Mouse (Mus musculus) cerebellum, adult 2 months (tissue): ENCODE measurements around the gene H2-T24. TPM values are rescaled to one million over a fixed set of nuclear protein-coding genes. Genes with fewer than 3 reads are reported as not detected.
"Not testable (repeated sequence)": the region's sequence is repeated elsewhere in the genome, so short reads cannot be mapped to it uniquely, and the experiment has no call there.

Experiments used
- DNase-seq, 2 experiments: peaks; one replicate each; pipeline ENCODE4 v3.0.0; 2021
- H3K27ac ChIP-seq: fragments of 200-500 bp; 2 replicates; pipeline ENCODE4 v1.5.1; 2012; ENCODE audit warnings: low read length, control low read depth, inconsistent platforms; ENCODE audit not compliant: insufficient read depth
- H3K27me3 ChIP-seq: fragments of 200-500 bp; 2 replicates; pipeline ENCODE4 v1.6.1; 2012; ENCODE audit warnings: inconsistent platforms, mild to moderate bottlenecking, low read length, moderate library complexity; ENCODE audit not compliant: control insufficient read depth, insufficient read depth
- H3K4me1 ChIP-seq: fragments of 200-500 bp; 2 replicates; pipeline ENCODE4 v1.6.1; 2011; ENCODE audit warnings: low read length; ENCODE audit not compliant: control insufficient read depth, insufficient read depth
- H3K4me3 ChIP-seq: fragments of 200-500 bp; replicated peaks from 2 replicates; pipeline ENCODE3; 2011; ENCODE audit warnings: mild to moderate bottlenecking, low read depth, low read length, control low read depth; ENCODE audit not compliant: insufficient read depth
- CTCF ChIP-seq: fragments of 200-500 bp; IDR thresholded peaks from 2 replicates; pipeline ENCODE4 v1.5.1; 2011; ENCODE audit warnings: low read depth, mild to moderate bottlenecking, control low read depth, low read length, moderate library complexity, borderline replicate concordance; ENCODE audit not compliant: insufficient read depth
- POLR2A ChIP-seq: fragments of 200-500 bp; IDR thresholded peaks from 2 replicates; pipeline ENCODE4 v1.6.1; 2011; ENCODE audit warnings: low read length, control low read depth, borderline replicate concordance; ENCODE audit not compliant: insufficient read depth
- WGBS: fragments of 180-500 bp; shearing (Covaris S2); methylation state at CpG from one replicate; pipeline ENCODE4 v1.1.7; 2018; 5-methylcytosine and 5-hydroxymethylcytosine counted together
- polyA plus RNA-seq: library from polyadenylated mRNA; depleted of rRNA; stranded (reverse); fragments of >200 nt; gene quantifications from 2 replicates; pipeline ENCODE4 v1.2.3, GENCODE M21; 2012

Gene H2-T24
- polyA plus RNA-seq, 1 experiment = 0.95 TPM

DNA sequence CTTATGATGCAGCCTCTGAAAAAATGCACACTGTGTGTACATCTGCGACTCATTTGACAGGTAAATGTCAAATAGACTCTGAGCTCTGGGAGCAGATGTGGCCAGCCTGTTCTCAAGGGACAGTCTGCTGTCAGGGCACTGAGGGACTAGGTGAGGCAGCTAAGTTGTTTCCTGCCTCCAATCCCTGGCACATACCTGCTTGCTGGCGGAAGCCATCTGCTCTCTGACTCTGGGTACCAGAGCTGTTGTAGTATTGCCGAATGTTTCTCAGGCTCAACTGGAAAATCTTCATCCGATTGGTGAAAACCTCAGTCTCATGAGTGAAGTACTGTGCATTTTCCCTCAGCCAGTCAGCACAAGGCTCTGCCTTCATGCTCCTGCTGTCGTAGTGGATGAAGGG lies 3.3 kb downstream of the H2-T24 start:
- DNase-seq = peak in 1 of 2 experiments; percentile 51
- Histone ChIP-seq H3K27ac (no peak overlapping the region), H3K4me3 (no peak overlapping the region), H3K27me3 (no peaks in the 10 kb centered on the region), H3K4me1 (no peaks in the 10 kb centered on the region)
- 75% methylated on average over 5 of the region's 5 CpGs for WGBS
- no peak for TF ChIP-seq CTCF
- no peak for TF ChIP-seq POLR2A

DNA sequence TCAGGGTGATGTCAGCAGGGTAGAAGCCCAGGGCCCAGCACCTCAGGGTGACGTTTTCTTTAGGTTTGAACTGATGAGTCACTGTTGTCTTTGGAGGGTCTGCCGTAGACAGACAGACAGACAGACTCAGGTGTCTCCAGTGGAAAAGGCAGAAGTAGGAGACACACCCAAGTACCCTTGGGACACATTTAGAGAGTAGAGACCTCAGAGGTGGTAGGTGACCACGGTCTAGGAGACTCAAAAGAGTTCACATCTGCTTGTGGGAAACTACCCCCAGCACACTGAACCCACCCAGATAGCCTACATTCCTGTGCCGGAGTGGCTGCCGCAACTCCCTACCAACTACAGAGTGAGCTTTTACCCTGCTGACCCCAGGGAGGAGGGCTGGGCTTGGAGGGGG lies 5.4 kb downstream of the H2-T24 start:
- Histone ChIP-seq H3K27me3 (no peaks in the 10 kb centered on the region), H3K4me1 (no peaks in the 10 kb centered on the region), H3K27ac (no peak overlapping the region), H3K4me3 (no peak overlapping the region)
- WGBS = 95% methylated on average over 5 of the region's 5 CpGs
- no peak for DNase-seq
- TF ChIP-seq CTCF = no peak
- TF ChIP-seq POLR2A = no peak

DNA sequence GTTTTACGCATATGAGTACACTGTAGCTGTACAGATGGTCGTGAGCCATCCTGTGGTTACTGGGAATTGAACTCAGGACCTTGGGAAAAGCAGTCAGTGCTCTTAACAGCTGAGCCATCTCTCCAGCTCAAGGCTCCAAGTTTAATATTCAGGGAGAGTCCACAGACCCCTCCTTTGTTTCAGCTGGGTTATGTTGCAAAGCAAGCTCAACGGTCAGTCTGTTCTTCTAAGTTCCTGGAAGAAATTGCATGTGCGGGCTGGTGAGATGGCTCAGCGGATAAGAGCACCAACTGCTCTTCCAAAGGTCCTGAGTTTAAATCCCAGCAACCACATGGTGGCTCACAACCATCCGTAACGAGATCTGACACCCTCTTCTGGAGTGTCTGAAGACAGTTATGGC lies 16.0 kb downstream of the H2-T24 start:
- not testable (repeated sequence) for DNase-seq, H3K27me3 ChIP-seq, H3K27ac ChIP-seq, H3K4me3 ChIP-seq, H3K4me1 ChIP-seq
- whole genome bisulfite sequencing = 82% methylated on average over 7 of the region's 7 CpGs

DNA sequence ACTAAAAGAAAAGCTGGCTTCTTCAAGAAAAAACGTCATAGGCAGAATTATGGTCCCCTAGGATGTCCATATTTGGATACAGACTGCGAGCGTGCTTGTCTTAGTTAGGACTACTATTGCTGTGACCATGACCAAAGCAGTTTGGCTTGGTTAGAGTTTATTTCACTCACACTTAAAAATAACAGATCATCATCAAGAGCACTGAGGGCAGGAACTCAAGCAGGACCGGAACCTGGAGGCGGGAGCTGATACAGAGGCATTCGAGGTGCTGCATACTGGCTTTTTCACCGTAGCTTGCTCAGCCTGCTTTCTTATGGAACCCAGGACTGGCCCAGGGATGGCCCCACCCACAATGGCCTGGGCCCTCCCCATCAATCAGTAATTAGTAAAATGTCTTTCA lies 17.0 kb downstream of the H2-T24 start:
- no peak for TF ChIP-seq CTCF
- no peak for TF ChIP-seq POLR2A
- Histone ChIP-seq H3K4me3 (no peak overlapping the region), H3K4me1 (peaks cover 2% of the 10 kb centered on the region; the same call in 1 of the 2 replicates), H3K27ac (no peak overlapping the region), H3K27me3 (no peaks in the 10 kb centered on the region)
- no peak for DNase-seq
- 93% methylated on average over 7 of the region's 7 CpGs for WGBS

DNA sequence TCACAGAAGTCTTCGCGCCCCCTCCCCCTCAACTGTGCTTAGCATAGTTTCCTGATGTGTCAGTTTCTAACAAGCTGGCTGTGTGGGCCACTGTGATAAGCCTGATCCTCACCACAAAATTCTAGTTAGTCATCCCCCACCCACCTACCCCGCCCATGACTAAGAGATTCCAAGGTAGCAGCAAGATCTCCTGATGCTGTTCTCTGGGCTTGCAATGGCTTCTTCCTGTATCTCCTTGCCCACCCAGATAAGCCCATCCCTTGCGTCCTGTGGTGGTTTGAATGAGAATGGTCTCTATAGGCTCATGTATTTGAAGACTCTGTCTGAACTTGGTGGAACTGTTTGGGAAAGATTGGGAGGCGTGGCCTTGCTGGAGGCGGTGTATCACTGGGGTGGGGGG lies 18.4 kb downstream of the H2-T24 start:
- no peak for TF ChIP-seq CTCF
- TF ChIP-seq POLR2A = no peak
- Histone ChIP-seq H3K27me3 (no peaks in the 10 kb centered on the region), H3K27ac (no peak overlapping the region), H3K4me3 (no peak overlapping the region), H3K4me1 (peaks cover 2% of the 10 kb centered on the region; the same call in 1 of the 2 replicates)
- DNase-seq = no peak
- 98% methylated on average over 6 of the region's 6 CpGs for WGBS

DNA sequence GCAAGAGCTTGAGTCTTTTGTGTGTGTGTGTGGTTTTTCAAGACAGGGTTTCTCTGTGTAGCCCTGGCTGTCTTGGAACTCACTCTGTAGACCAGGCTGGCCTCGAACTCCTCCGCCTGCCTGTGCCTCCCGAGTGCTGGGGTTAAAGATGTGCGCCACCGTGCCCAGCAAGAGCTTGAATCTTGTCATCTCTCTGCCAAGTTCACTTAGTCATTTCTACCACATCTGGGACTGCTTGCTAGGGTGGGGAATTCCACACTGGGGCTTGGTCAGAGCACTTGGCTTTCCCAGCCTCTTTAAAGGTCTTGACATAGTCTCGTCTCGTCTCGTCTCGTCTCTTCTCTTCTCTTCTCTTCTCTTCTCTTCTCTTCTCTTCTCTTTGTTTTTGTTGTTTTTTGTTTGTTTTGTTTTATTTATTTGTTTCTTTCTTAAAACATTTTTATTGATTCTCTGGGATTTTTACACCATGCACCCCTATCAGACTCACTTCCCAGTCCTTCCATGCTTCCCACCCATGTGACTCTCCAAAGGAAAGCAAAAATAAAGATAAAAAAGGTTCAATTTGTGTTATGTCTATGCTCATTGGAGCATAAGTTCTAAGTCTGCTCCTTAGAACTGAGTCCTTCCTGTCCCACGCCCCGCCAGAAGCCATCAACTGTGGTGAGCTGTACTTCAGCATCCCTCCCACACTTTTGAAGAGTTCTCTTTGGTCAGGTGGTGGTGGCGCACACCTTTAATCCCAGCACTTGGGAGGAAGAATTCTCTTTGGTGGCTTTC lies 19.1 kb downstream of the H2-T24 start:
- DNase-seq = no peak
- Histone ChIP-seq H3K4me1 (peaks cover 2% of the 10 kb centered on the region), H3K27me3 (no peaks in the 10 kb centered on the region), H3K27ac (no peak overlapping the region), H3K4me3 (no peak overlapping the region)
- no peak for TF ChIP-seq CTCF
- TF ChIP-seq POLR2A = no peak
- WGBS = 87% methylated on average over 12 of the region's 12 CpGs

DNA sequence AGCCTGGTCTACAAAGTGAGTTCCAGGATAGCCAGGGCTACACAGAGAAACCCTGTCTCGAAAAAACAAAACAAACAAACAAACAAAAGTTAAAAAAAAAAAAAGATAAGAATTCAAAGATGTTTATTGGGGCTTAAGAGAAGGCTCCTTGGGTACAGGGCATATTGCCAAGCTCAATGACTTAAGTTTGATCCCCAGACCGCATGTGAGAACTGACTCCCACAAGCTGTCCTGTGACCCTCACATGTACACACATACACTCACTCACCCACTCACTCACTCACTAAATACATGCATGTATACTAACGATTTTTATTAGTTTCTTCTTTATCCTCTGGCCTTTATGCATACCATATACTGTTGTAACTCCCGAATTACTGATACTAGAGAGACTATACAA lies 20.0 kb downstream of the H2-T24 start:
- WGBS = 71% methylated on average over 4 of the region's 4 CpGs
- Histone ChIP-seq H3K4me3 (no peak overlapping the region), H3K27me3 (no peaks in the 10 kb centered on the region), H3K4me1 (peaks cover 2% of the 10 kb centered on the region), H3K27ac (no peak overlapping the region)
- no peak for DNase-seq
- TF ChIP-seq POLR2A = no peak
- TF ChIP-seq CTCF = no peak

DNA sequence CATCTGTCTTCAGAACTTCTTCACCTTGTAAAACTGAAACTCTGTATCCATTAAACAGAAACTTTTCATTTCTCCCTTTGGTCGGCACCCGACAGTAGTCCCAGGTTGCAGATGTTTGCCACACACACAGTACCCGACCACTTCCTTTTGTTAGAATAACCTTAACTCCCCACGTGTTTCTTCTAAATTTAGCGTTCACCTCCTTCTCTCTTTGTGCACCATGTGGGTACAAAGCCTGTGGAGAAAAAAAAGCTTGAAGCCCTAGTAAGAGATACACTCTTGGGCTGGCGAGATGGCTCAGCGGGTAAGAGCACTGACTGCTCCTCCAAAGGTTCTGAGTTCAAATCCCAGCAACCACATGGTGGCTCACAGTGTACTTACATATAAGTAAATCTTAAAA lies 21.0 kb downstream of the H2-T24 start:
- TF ChIP-seq CTCF = no peak
- TF ChIP-seq POLR2A = no peak
- H3K4me3 ChIP-seq = no peak overlapping the region
- WGBS = 71% methylated on average over 7 of the region's 7 CpGs

More for the DNA sequence above, 21.0 kb downstream of the H2-T24 start:
- Histone ChIP-seq H3K27me3 (no peaks in the 10 kb centered on the region), H3K4me1 (no peaks in the 10 kb centered on the region; the same call in 1 of the 2 replicates), H3K27ac (no peak overlapping the region)
- DNase-seq = no peak
